Mouse (Mus musculus): ENCODE results near the gene Pld2. TPM values are rescaled to one million over a fixed set of nuclear protein-coding genes. Genes with fewer than 3 reads are reported as not detected.

The Pld2 gene
- total RNA-seq (2014; rRNA removed): 46.0 and 64.3 TPM in 2 replicates
- 17.7 and 19.1 TPM in 2 replicates for polyA plus RNA-seq (2015; fragmentation: Nextera tagmentation; extraction: Ambion mirVana)

- H3K27ac ChIP-seq: peak within 1 kb of the TSS; percentile 67
- no peaks in the 10 kb centered on the region for H3K4me1 ChIP-seq (ENCODE audit: insufficient read depth, low read length)
- no peaks in the 10 kb centered on the region for H3K9me3 ChIP-seq (ENCODE audit: low read length)
- peak; percentile 93 for ATAC-seq
- under 1% methylated on average over 60 of the region's 65 CpGs for WGBS
- peak within 1 kb of the TSS; percentile 70 for H3K9ac ChIP-seq (replicated peaks; ENCODE audit: low read length)
- no peaks in the 10 kb centered on the region for H3K36me3 ChIP-seq (ENCODE audit: insufficient read depth, low read length)
- peak; percentile 64 for TF ChIP-seq CTCF (IDR thresholded peaks at IDR 0.05; ENCODE audit: low read depth)
- no peaks in the 10 kb centered on the region for H3K27me3 ChIP-seq (ENCODE audit: insufficient read depth, low read length)
- peak within 1 kb of the TSS; percentile 78 for H3K4me2 ChIP-seq (ENCODE audit: low read depth, low read length)
- H3K4me3 ChIP-seq (ENCODE audit: low read length): peak within 1 kb of the TSS; percentile 63
- peak; percentile 92 for DNase-seq (ENCODE audit: low spot score)
These were observed at the start of gene Pld2 for GRCm38 (mm10) chr11:70539877-70540587. Gene Pld2, plus strand, starts transcription at chr11:70540064.

- Histone ChIP-seq H3K36me3 (ENCODE audit: insufficient read depth, low read length) (no peaks in the 10 kb centered on the region), H3K27ac (no peak overlapping the region), H3K9me3 (ENCODE audit: low read length) (no peaks in the 10 kb centered on the region), H3K27me3 (ENCODE audit: insufficient read depth, low read length) (no peaks in the 10 kb centered on the region), H3K9ac (replicated peaks; ENCODE audit: low read length) (no peak overlapping the region), H3K4me2 (ENCODE audit: low read depth, low read length) (no peak overlapping the region), H3K4me1 (ENCODE audit: insufficient read depth, low read length) (no peaks in the 10 kb centered on the region), H3K4me3 (ENCODE audit: low read length) (no peak overlapping the region)
- WGBS: 68% methylated on average over 14 of the region's 14 CpGs
- TF ChIP-seq CTCF (IDR thresholded peaks at IDR 0.05; ENCODE audit: low read depth): peak; percentile 45
- DNase-seq (ENCODE audit: low spot score) (peak; percentile 13), ATAC-seq (no peak)
These were observed 40.0 kb upstream of the Pld2 start for GRCm38 (mm10) chr11:70499566-70500475.

GRCm38 (mm10) chr11:70500476-70500812, 39.4 kb upstream of the Pld2 start:
- H3K36me3 ChIP-seq (ENCODE audit: insufficient read depth, low read length): no peaks in the 10 kb centered on the region
- no peaks in the 10 kb centered on the region for H3K4me1 ChIP-seq (ENCODE audit: insufficient read depth, low read length)
- 92% methylated on average over 1 of the region's 1 CpGs for WGBS

GRCm38 (mm10) chr11:70502018-70502417, 37.8 kb upstream of the Pld2 start:
- H3K4me2 ChIP-seq (ENCODE audit: low read depth, low read length): no peak overlapping the region
- 67% methylated on average over 3 of the region's 3 CpGs for WGBS
- H3K9me3 ChIP-seq (ENCODE audit: low read length): no peaks in the 10 kb centered on the region
- H3K36me3 ChIP-seq (ENCODE audit: insufficient read depth, low read length): no peaks in the 10 kb centered on the region
- H3K4me1 ChIP-seq (ENCODE audit: insufficient read depth, low read length): no peaks in the 10 kb centered on the region
- no peak overlapping the region for H3K27ac ChIP-seq
- ATAC-seq: no peak
- H3K27me3 ChIP-seq (ENCODE audit: insufficient read depth, low read length): no peaks in the 10 kb centered on the region
- DNase-seq (ENCODE audit: low spot score): no peak
- H3K4me3 ChIP-seq (ENCODE audit: low read length): no peak overlapping the region
- no peak overlapping the region for H3K9ac ChIP-seq (replicated peaks; ENCODE audit: low read length)
- no peak for TF ChIP-seq CTCF (IDR thresholded peaks at IDR 0.05; ENCODE audit: low read depth)

More at GRCm38 (mm10) chr11:70500476-70500812, 39.4 kb upstream of the Pld2 start:
- no peak overlapping the region for H3K27ac ChIP-seq
- DNase-seq (ENCODE audit: low spot score): no peak
- H3K27me3 ChIP-seq (ENCODE audit: insufficient read depth, low read length): no peaks in the 10 kb centered on the region
- ATAC-seq: no peak
- H3K9ac ChIP-seq (replicated peaks; ENCODE audit: low read length): no peak overlapping the region
- no peak overlapping the region for H3K4me2 ChIP-seq (ENCODE audit: low read depth, low read length)
- H3K9me3 ChIP-seq (ENCODE audit: low read length): no peaks in the 10 kb centered on the region
- no peak overlapping the region for H3K4me3 ChIP-seq (ENCODE audit: low read length)
- TF ChIP-seq CTCF (IDR thresholded peaks at IDR 0.05; ENCODE audit: low read depth): no peak

DNA sequence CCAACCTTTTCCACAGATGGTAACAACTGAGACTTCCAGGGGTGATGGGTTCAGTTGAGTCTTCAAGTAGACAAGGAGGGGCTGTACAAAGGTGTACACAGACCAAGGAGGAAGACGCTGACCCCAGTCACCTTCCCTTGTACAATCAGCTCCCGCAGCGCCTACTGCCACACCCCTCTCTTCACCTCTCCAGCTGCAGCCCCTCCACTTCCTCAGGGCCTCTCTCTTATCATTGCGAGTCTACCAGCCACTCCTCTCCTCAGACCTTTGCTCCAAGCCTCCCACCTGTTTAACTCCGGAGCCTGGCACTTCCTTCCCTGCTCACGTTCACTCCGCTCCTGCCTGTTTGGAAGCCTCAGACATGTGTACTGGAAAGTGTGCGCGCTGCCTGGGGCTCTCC, 34.9 kb upstream of the Pld2 start, which contains the start of gene Tm4sf5:
Tm4sf5 (plus strand) TSS at position 275 of the 400 bp plus-strand sequence.
- H3K9me3 ChIP-seq (ENCODE audit: low read length): no peaks in the 10 kb centered on the region
- TF ChIP-seq CTCF (IDR thresholded peaks at IDR 0.05; ENCODE audit: low read depth): no peak
- no peak within 1 kb of the TSS for H3K4me2 ChIP-seq (ENCODE audit: low read depth, low read length)
- no peak within 1 kb of the TSS for H3K9ac ChIP-seq (replicated peaks; ENCODE audit: low read length)
- H3K4me3 ChIP-seq (ENCODE audit: low read length): no peak within 1 kb of the TSS
- ATAC-seq: no peak
- DNase-seq (ENCODE audit: low spot score): no peak
- no peak within 1 kb of the TSS for H3K27ac ChIP-seq
- WGBS: 80% methylated on average over 9 of the region's 9 CpGs
- no peaks in the 10 kb centered on the region for H3K36me3 ChIP-seq (ENCODE audit: insufficient read depth, low read length)
- H3K4me1 ChIP-seq (ENCODE audit: insufficient read depth, low read length): 0 out of 2 replicates have a peak, but pooled peaks cover 5% of the 10 kb centered on the region
- no peaks in the 10 kb centered on the region for H3K27me3 ChIP-seq (ENCODE audit: insufficient read depth, low read length)

DNA sequence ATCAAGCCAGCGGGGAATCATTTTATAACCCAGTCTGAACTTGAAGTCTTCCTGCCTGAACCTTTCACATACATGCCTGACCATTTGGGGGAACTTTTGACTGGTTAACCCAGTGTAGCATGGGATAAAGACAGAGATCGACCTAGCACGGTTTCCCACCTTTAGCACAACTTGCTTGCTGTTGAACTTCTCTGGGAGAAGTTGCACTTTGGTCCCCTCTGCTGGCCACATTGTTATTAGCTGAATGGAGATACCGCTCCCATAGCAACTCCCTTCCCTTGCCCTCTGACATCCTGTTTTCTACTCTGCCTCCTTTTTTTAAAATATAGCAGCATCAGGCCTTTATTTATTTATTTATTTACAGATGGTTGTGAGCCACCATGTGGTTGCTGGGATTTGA, 33.5 kb upstream of the Pld2 start:
- H3K4me2 ChIP-seq (ENCODE audit: low read depth, low read length): no peak overlapping the region
- no peaks in the 10 kb centered on the region for H3K36me3 ChIP-seq (ENCODE audit: insufficient read depth, low read length)
- 29% methylated on average over 4 of the region's 4 CpGs for WGBS
- 0 out of 2 replicates have a peak, but pooled peaks cover 6% of the 10 kb centered on the region for H3K4me1 ChIP-seq (ENCODE audit: insufficient read depth, low read length)
- H3K27me3 ChIP-seq (ENCODE audit: insufficient read depth, low read length): no peaks in the 10 kb centered on the region
- ATAC-seq: no peak
- H3K27ac ChIP-seq: no peak overlapping the region
- peak; percentile 70 for DNase-seq (ENCODE audit: low spot score)
- H3K4me3 ChIP-seq (ENCODE audit: low read length): no peak overlapping the region
- TF ChIP-seq CTCF (IDR thresholded peaks at IDR 0.05; ENCODE audit: low read depth): peak; percentile 76
- no peak overlapping the region for H3K9ac ChIP-seq (replicated peaks; ENCODE audit: low read length)
- H3K9me3 ChIP-seq (ENCODE audit: low read length): no peaks in the 10 kb centered on the region
